Mouse (Mus musculus) kidney, adult 2 months (tissue): Measurements from ENCODE around the gene Cd300lg. TPM values are rescaled to one million over a fixed set of nuclear protein-coding genes. Genes with fewer than 3 reads are reported as not detected.

Experiments used
- DNase-seq: peaks from one replicate; pipeline ENCODE4 v3.0.0; 2021
- H3K27ac ChIP-seq: fragments of 200-500 bp; 2 replicates; pipeline ENCODE4 v1.5.1; 2012; ENCODE audit warnings: low read depth, low read length, control low read depth, inconsistent platforms; ENCODE audit not compliant: insufficient read depth
- H3K27me3 ChIP-seq: fragments of 200-500 bp; replicated peaks from 2 replicates; pipeline ENCODE4 v1.6.1; 2012; ENCODE audit warnings: mild to moderate bottlenecking, moderate library complexity, low read length, inconsistent platforms; ENCODE audit not compliant: control insufficient read depth, insufficient read depth
- H3K36me3 ChIP-seq: fragments of 200-500 bp; 2 replicates; pipeline ENCODE4 v1.6.1; 2012; ENCODE audit warnings: mild to moderate bottlenecking, moderate library complexity, low read length, inconsistent platforms; ENCODE audit not compliant: control insufficient read depth, insufficient read depth
- H3K4me1 ChIP-seq: fragments of 200-500 bp; 2 replicates; pipeline ENCODE4 v1.6.1; 2011; ENCODE audit warnings: low read length; ENCODE audit not compliant: control insufficient read depth, insufficient read depth
- H3K4me3 ChIP-seq: fragments of 200-500 bp; 2 replicates; pipeline ENCODE4 v1.5.1; 2011; ENCODE audit warnings: mild to moderate bottlenecking, low read depth, low read length, control low read depth; ENCODE audit not compliant: insufficient read depth
- CTCF ChIP-seq: fragments of 200-500 bp; conservative IDR thresholded peaks from 2 replicates; pipeline ENCODE4 v1.5.1; 2011; ENCODE audit warnings: low read depth, mild to moderate bottlenecking, control low read depth, low read length, moderate library complexity, mixed read lengths; ENCODE audit not compliant: insufficient read depth, insufficient read length
- POLR2A ChIP-seq: fragments of 200-500 bp; IDR thresholded peaks from one replicate; pipeline ENCODE4 v1.6.1; 2011; ENCODE audit warnings: low read depth, low read length, control low read depth
- WGBS: fragments of 180-500 bp; shearing (Covaris S2); methylation state at CpG from one replicate; pipeline ENCODE4 v1.1.7; 2018; 5-methylcytosine and 5-hydroxymethylcytosine counted together
- polyA plus RNA-seq: library from polyadenylated mRNA; depleted of rRNA; stranded (reverse); fragments of >200 nt; gene quantifications from 2 replicates; pipeline ENCODE4 v1.2.3, GENCODE M21; 2012

Gene Cd300lg
- polyA plus RNA-seq, 1 experiment = 67.1 TPM

DNA sequence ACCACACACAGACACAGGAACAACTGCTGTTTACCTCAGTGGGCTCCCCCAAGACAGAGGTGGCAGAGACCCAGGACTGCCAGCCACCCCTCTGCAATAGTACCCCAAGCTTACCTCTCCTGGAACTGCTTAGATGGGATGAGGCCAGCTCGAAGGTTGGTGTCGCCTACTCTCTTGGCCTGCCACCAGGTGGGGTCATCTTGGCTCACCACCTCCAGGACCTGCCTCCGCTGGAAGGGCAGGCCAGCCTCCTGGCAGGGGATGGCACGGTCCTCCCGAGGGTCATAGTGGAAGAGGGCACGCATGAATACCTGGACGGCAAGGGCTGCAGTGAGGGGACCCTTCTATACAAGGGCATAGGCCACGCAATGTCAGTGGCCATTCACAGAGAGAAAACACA is 28.1 kb upstream of the Cd300lg start:
- no peak overlapping the region for H3K27ac ChIP-seq
- TF ChIP-seq CTCF = 0 out of 2 replicates have a peak, but pooled peaks have one; percentile 11
- TF ChIP-seq POLR2A = no peak
- no peak for DNase-seq
- 74% methylated on average over 8 of the region's 8 CpGs for WGBS
- no peak overlapping the region for H3K4me3 ChIP-seq
- no peaks in the 10 kb centered on the region for H3K27me3 ChIP-seq
- no peaks in the 10 kb centered on the region for H3K36me3 ChIP-seq
- no peaks in the 10 kb centered on the region for H3K4me1 ChIP-seq

GRCm38 (mm10) chr11:102015472-102015871 is 25.8 kb upstream of the Cd300lg start:
- Histone ChIP-seq H3K4me1 (no peaks in the 10 kb centered on the region), H3K27me3 (no peaks in the 10 kb centered on the region), H3K36me3 (no peaks in the 10 kb centered on the region), H3K4me3 (no peak overlapping the region), H3K27ac (no peak overlapping the region)
- DNase-seq = no peak
- no peak for TF ChIP-seq CTCF
- TF ChIP-seq POLR2A = no peak
- 70% methylated on average over 6 of the region's 6 CpGs for WGBS

DNA sequence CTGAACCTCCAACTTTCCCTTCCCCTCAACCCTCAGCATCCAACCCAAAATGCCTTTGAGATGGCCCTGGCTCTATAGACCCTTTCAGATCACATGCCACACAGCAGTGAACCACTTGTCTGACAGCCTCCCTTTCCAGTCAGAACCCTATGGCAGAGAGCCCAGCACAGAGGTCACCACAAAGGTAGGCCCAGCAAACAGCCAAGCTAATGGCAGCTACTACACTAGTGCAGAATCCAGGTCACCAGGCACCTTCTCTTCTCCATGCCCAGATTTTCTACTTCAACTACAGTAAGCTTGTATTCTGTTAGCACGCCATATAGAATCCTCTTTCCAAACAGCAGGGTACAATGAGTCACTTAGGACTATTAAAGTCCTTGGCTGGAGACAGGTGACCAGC is 25.2 kb upstream of the Cd300lg start:
- WGBS = 83% methylated on average over 1 of the region's 1 CpGs
- H3K36me3 ChIP-seq = no peaks in the 10 kb centered on the region
- no peaks in the 10 kb centered on the region for H3K4me1 ChIP-seq
- no peak overlapping the region for H3K27ac ChIP-seq
- H3K4me3 ChIP-seq = no peak overlapping the region
- DNase-seq = peak; percentile 36
- TF ChIP-seq CTCF (no peak), POLR2A (no peak)
- no peaks in the 10 kb centered on the region for H3K27me3 ChIP-seq

- WGBS = 80% methylated on average over 9 of the region's 9 CpGs
- no peak for TF ChIP-seq CTCF
- no peak for TF ChIP-seq POLR2A
These were observed 21.6 kb upstream of the Cd300lg start for GRCm38 (mm10) chr11:102019736-102020135.

DNA sequence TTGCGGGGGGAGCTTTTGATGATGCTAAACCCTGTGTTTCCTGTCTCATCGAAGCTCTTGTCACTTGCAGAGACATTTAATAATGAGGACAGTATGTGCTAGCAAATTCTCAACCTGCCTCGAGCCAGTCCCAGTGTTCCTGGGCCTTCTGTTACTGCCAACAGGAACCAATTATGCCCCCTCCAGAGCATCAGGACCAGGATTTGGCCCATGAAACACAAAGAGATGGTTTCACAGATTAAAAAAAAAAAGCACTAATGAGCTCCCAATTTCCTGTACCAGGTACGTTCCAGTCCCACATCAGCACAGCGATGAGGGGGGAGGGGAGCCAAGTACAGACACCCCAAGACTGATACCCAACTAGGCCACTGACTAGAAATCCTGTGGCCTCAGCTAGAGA is 20.1 kb upstream of the Cd300lg start:
- DNase-seq = no peak
- 86% methylated on average over 5 of the region's 5 CpGs for WGBS
- no peak overlapping the region for H3K4me3 ChIP-seq
- H3K36me3 ChIP-seq = no peaks in the 10 kb centered on the region
- no peaks in the 10 kb centered on the region for H3K27me3 ChIP-seq
- H3K4me1 ChIP-seq = no peaks in the 10 kb centered on the region
- no peak overlapping the region for H3K27ac ChIP-seq
- no peak for TF ChIP-seq CTCF
- no peak for TF ChIP-seq POLR2A

More at GRCm38 (mm10) chr11:102019736-102020135, 21.6 kb upstream of the Cd300lg start:
- DNase-seq = no peak
- Histone ChIP-seq H3K36me3 (no peaks in the 10 kb centered on the region), H3K4me3 (no peak overlapping the region), H3K27me3 (no peaks in the 10 kb centered on the region), H3K27ac (no peak overlapping the region), H3K4me1 (no peaks in the 10 kb centered on the region)

DNA sequence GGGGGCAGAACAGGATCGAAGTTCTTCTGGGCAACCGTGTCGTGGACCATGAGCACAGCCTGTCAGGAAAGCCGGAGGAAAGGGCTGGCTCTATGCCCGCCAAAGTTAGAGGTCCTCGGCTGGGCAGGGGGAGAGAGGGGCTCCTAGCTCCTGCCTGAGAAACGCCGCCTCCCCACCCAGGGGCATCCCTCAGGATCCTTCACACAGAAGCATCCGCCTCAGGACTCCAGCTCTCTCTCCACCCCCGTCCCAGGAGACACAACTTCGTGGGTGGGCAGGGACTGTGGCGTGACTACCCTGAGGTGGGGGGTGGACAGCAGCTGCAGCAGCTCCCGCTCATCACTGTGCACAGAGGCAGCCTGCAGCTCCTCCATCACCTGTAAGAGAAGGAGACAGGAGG is 17.9 kb upstream of the Cd300lg start:
- Histone ChIP-seq H3K36me3 (no peaks in the 10 kb centered on the region), H3K27me3 (no peaks in the 10 kb centered on the region), H3K27ac (no peak overlapping the region), H3K4me3 (no peak overlapping the region), H3K4me1 (no peaks in the 10 kb centered on the region)
- no peak for TF ChIP-seq CTCF
- no peak for TF ChIP-seq POLR2A
- 80% methylated on average over 13 of the region's 13 CpGs for WGBS
- no peak for DNase-seq

DNA sequence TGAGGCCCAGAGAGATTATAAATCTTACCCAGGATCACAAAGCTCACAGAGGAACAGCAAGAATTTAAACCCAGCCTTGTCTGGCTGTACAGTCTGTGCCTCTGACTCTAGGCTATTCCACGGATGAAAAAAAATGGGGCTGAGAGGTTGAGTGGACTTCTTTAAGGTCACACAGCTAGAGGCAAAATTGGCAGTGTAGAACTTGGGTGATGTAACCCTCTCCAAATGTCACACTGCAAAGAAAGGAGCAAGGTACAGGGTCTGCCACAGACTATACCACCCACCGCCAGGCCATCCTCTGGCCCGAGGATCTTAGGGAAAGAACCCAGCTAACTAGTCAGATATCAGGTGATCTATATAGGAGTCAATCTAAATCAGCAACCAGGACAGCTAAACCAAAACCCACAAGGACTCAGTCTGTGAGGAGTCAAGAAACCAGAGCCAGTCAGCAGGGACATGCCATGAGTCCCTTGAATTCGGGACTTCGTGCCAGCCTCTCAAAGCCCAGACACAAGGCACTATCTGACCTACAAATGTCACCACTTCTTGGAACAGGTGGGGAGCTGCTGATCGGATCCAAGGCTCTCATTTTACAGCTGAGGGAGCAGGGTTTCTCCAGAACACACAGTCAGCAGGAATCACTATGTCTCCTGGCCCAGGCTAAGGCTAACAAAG is 17.1 kb upstream of the Cd300lg start:
- DNase-seq = peak; percentile 21
- H3K27me3 ChIP-seq = no peaks in the 10 kb centered on the region
- TF ChIP-seq CTCF (no peak), POLR2A (no peak)
- H3K4me3 ChIP-seq = no peak overlapping the region
- no peaks in the 10 kb centered on the region for H3K4me1 ChIP-seq
- no peak overlapping the region for H3K27ac ChIP-seq
- no peaks in the 10 kb centered on the region for H3K36me3 ChIP-seq
- WGBS = 66% methylated on average over 6 of the region's 6 CpGs

- Histone ChIP-seq H3K27me3 (no peaks in the 10 kb centered on the region), H3K4me1 (no peaks in the 10 kb centered on the region), H3K36me3 (no peaks in the 10 kb centered on the region), H3K27ac (no peak overlapping the region), H3K4me3 (no peak overlapping the region)
- TF ChIP-seq POLR2A (no peak), CTCF (no peak)
- WGBS = 91% methylated on average over 4 of the region's 4 CpGs
- DNase-seq = no peak
These were observed 16.4 kb upstream of the Cd300lg start for GRCm38 (mm10) chr11:102024875-102025274.
